Mouse (Mus musculus) bone marrow macrophage, adult 2 months (primary cell): ENCODE results near the gene Ccnd1. TPM values are rescaled to one million over a fixed set of nuclear protein-coding genes. Genes with fewer than 3 reads are reported as not detected.
"Not testable (repeated sequence)": the region's sequence is repeated elsewhere in the genome, so short reads cannot be mapped to it uniquely, and the experiment has no call there.

Source experiments
- H3K27ac ChIP-seq: 2 replicates; pipeline ENCODE4 v1.5.1; 2012; ENCODE audit warnings: low read depth, low read length; ENCODE audit not compliant: insufficient read depth
- H3K4me1 ChIP-seq: 2 replicates; pipeline ENCODE4 v1.6.1; 2012; ENCODE audit warnings: low read length; ENCODE audit not compliant: control insufficient read depth, insufficient read depth
- H3K4me3 ChIP-seq: 2 replicates; pipeline ENCODE4 v1.5.1; 2012; ENCODE audit warnings: mild to moderate bottlenecking, low read length, moderate library complexity; ENCODE audit not compliant: insufficient read depth
- CTCF ChIP-seq: IDR thresholded peaks from 2 replicates; pipeline ENCODE4 v1.5.1; 2012; ENCODE audit warnings: low read depth, mild to moderate bottlenecking, low read length, moderate library complexity
- POLR2A ChIP-seq: IDR thresholded peaks from 2 replicates; pipeline ENCODE4 v1.6.1; 2012; ENCODE audit warnings: mild to moderate bottlenecking, low read depth, low read length, borderline replicate concordance
- polyA plus RNA-seq: library from polyadenylated mRNA; stranded (reverse); fragments of >200 nt; gene quantifications from 2 replicates; pipeline ENCODE4 v1.2.4, GENCODE M21; 2012; ENCODE audit not compliant: missing spikeins, insufficient read depth, insufficient read length

Gene Ccnd1
- polyA plus RNA-seq, 1 experiment, result 31.9 TPM

GRCm38 (mm10) chr7:144914296-144914947 is 25.3 kb downstream of the Ccnd1 start:
- 0 out of 2 replicates have a peak, but pooled peaks have one; percentile 9 for TF ChIP-seq POLR2A
- no peak for TF ChIP-seq CTCF
- Histone ChIP-seq H3K4me1 (peaks cover 9% of the 10 kb centered on the region), H3K4me3 (peak overlapping the region; percentile 89), H3K27ac (peak overlapping the region; percentile 71)

GRCm38 (mm10) chr7:144912897-144913296 is 26.8 kb downstream of the Ccnd1 start:
- Histone ChIP-seq H3K4me1 (peaks cover 9% of the 10 kb centered on the region), H3K4me3 (no peak overlapping the region), H3K27ac (no peak overlapping the region)
- no peak for TF ChIP-seq CTCF
- TF ChIP-seq POLR2A, result no peak

- TF ChIP-seq CTCF (no peak), POLR2A (no peak)
- Histone ChIP-seq H3K27ac (no peak overlapping the region), H3K4me3 (no peak overlapping the region), H3K4me1 (peaks cover 4% of the 10 kb centered on the region)
These were observed 28.6 kb downstream of the Ccnd1 start for GRCm38 (mm10) chr7:144911121-144911520.

GRCm38 (mm10) chr7:144908705-144909104 is 31.0 kb downstream of the Ccnd1 start:
- TF ChIP-seq POLR2A (no peak), CTCF (no peak)
- H3K4me1 ChIP-seq, result no peaks in the 10 kb centered on the region
- H3K27ac ChIP-seq, result no peak overlapping the region
- no peak overlapping the region for H3K4me3 ChIP-seq

- H3K27ac ChIP-seq, result no peak overlapping the region
- TF ChIP-seq POLR2A (no peak), CTCF (no peak)
- no peaks in the 10 kb centered on the region for H3K4me1 ChIP-seq
These were observed 31.9 kb downstream of the Ccnd1 start for GRCm38 (mm10) chr7:144907793-144908192.

GRCm38 (mm10) chr7:144906708-144907397 is 32.9 kb downstream of the Ccnd1 start:
- no peak overlapping the region for H3K27ac ChIP-seq
- H3K4me3 ChIP-seq, result no peak overlapping the region
- H3K4me1 ChIP-seq, result no peaks in the 10 kb centered on the region
- TF ChIP-seq POLR2A (no peak), CTCF (peak; percentile 80)

More at GRCm38 (mm10) chr7:144907793-144908192, 31.9 kb downstream of the Ccnd1 start:
- H3K4me3 ChIP-seq, result no peak overlapping the region

GRCm38 (mm10) chr7:144905514-144905913 is 34.2 kb downstream of the Ccnd1 start:
- not testable (repeated sequence) for H3K4me3 ChIP-seq, H3K4me1 ChIP-seq, H3K27ac ChIP-seq

- no peak overlapping the region for H3K27ac ChIP-seq
These were observed 41.2 kb downstream of the Ccnd1 start for GRCm38 (mm10) chr7:144898506-144898905.

GRCm38 (mm10) chr7:144896294-144897218 is 43.2 kb downstream of the Ccnd1 start, which contains the start of gene Fgf15:
Fgf15 (plus strand) TSS chr7:144896531.
- Histone ChIP-seq H3K4me3 (peak within 1 kb of the TSS; percentile 37), H3K4me1 (no peaks in the 10 kb centered on the region; the same call in 1 of the 2 replicates), H3K27ac (no peak within 1 kb of the TSS)
- TF ChIP-seq CTCF (no peak), POLR2A (no peak)

More at GRCm38 (mm10) chr7:144898506-144898905, 41.2 kb downstream of the Ccnd1 start:
- Histone ChIP-seq H3K4me3 (no peak overlapping the region), H3K4me1 (no peaks in the 10 kb centered on the region; the same call in 1 of the 2 replicates)
- TF ChIP-seq CTCF (no peak), POLR2A (no peak)
